Mouse (Mus musculus) megakaryocyte, embryonic 14.5 days (primary cell): ENCODE measurements around the gene Tead2.

Experiments
- FLI1 ChIP-seq: IDR thresholded peaks from 2 replicates; pipeline ENCODE4 v1.6.1; 2012; ENCODE audit warnings: low read length, inconsistent platforms, mixed read lengths
- GATA1 ChIP-seq: IDR thresholded peaks from 3 replicates; pipeline ENCODE4 v1.6.1; 2012; ENCODE audit warnings: mixed read lengths, low read length, inconsistent platforms, borderline replicate concordance

- TF ChIP-seq GATA1 (no peak), FLI1 (no peak)
Measured at GRCm38 (mm10) chr7:45216442-45217183, 1.1 kb downstream of the Tead2 start.
